Comparison of ENCODE assay signal across 13 mouse cellular contexts in the genomic region with DNA sequence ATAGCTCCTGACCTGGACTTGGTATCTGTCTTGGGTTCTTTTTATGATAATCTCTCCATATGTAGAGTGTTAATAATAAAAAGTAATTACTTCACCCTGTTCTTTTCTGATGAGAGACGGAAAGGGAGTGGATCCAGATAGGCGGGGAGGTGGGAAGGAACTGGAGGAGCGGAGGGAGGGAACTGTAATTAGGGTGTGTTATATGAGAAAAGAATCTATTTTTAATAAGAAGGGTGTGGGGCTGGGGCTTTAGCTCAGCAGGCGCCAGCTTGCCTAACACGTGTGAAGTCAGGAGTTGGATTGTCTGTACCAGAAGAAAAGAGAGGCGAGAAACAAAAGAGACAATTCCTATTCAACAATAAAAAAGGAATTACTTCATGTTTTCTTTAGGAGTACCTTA. TPM values are rescaled to one million over a fixed set of nuclear protein-coding genes. Genes with fewer than 3 reads are reported as not detected.
DNase-seq lines count a peak whose midpoint lies in the region; ATAC-seq and TF ChIP-seq lines count a peak whose summit lies in the region.
"Had no signal": no experiment of that assay in that cellular context is flagged by ENCODE, and none has a peak within 500 bp of the region (broad histone marks: within the 10 kb centered on the region; RNA-seq: fewer than 3 reads in every experiment).

No protein-coding gene starts in this region.

- no peak overlapping the region for H3K4me3 ChIP-seq in gastrocnemius, adult 2 months
- H3K4me3 ChIP-seq: heart, embryonic 13.5 days; intestine, embryonic 15.5 days had no signal

- intact Hi-C loops in gastrocnemius, adult 2 months (cut with DNase I): loop anchor here (5.0 kb wide), 1 partner anchor 34 kb away; a partner anchor contains a TSS

- ATAC-seq in frontal cortex, adult (ENCODE audit: low TSS enrichment): no peak; the same call in 1 of the 2 replicates
- ATAC-seq: CD4-positive, CD25-positive, alpha-beta regulatory T cell, adult 4 months; intestine, embryonic 15.5 days had no signal

- DNase-seq in gastrocnemius, adult 2 months: peak; percentile 55
- DNase-seq in gastrocnemius, postnatal 10 days: no peak
- DNase-seq in lung, postnatal 10 days: peak; percentile 12
- DNase-seq in lung, postnatal 14 days: no peak
- peak; percentile 61 to 78 for DNase-seq in heart, adult 9 months (ENCODE audit: low spot score in 2 of 2)
- DNase-seq in telencephalon, adult 2 months (ENCODE audit: low read depth, low spot score): peak; percentile 64
- DNase-seq: adrenal gland, postnatal 14 days; cerebellum, adult 9-11 months; thymus, postnatal 14 days had no signal

- peak overlapping the region; percentile 68 for H3K27ac ChIP-seq in gastrocnemius, adult 2 months
- H3K27ac ChIP-seq: heart, embryonic 13.5 days; intestine, embryonic 15.5 days had no signal

- no peak for TF ChIP-seq CTCF in gastrocnemius, adult 2 months (IDR thresholded peaks at IDR 0.05)

RNA-seq across cellular contexts. Expression of a gene that starts 35.8 kb away (rescaled TPM):
- 10 to 100 TPM; 15.0 to 23.0 TPM for total RNA-seq in gastrocnemius, adult 2 months (2021)
- total RNA-seq in gastrocnemius, postnatal 10 days (2021): 10 to 100 TPM; 42.1 to 43.5 TPM

Comparison
In these comparisons a context has a peak if more than half of its experiments do, and no peak if none do; other contexts are left out.
1. DNase-seq: peak in gastrocnemius, adult 2 months (single experiment), lung, postnatal 10 days (single experiment), heart, adult 9 months (2 of 2) and telencephalon, adult 2 months (single experiment); none in gastrocnemius, postnatal 10 days (single experiment) and lung, postnatal 14 days (single experiment).